Mouse (Mus musculus) spleen, adult 12 weeks (tissue): ENCODE data around the gene Gclm.
A peak's percentile ranks its signal among the peaks of the same experiment; 100 is the strongest.

Source experiments
- DNase-seq: peaks from one replicate; pipeline ENCODE4 v3.0.0; 2022; ENCODE audit warnings: low spot score

Gene Gclm

GRCm38 (mm10) chr3:122292300-122293222 lies 47.2 kb downstream of the Gclm start:
- peak; percentile 92 for DNase-seq

- DNase-seq: no peak
Measured at GRCm38 (mm10) chr3:122293223-122293953, 48.0 kb downstream of the Gclm start.

GRCm38 (mm10) chr3:122293954-122294850 lies 48.8 kb downstream of the Gclm start, which contains the start of gene Bcar3:
Gene Bcar3, plus strand, starts transcription at chr3:122294136.
- DNase-seq: peak; percentile 65

- DNase-seq: peak; percentile 41
Measured at GRCm38 (mm10) chr3:122295511-122295910, 50.2 kb downstream of the Gclm start.

- DNase-seq: no peak
Measured at GRCm38 (mm10) chr3:122296979-122297378, 51.6 kb downstream of the Gclm start.

GRCm38 (mm10) chr3:122300983-122301919 lies 55.9 kb downstream of the Gclm start:
- DNase-seq: no peak

GRCm38 (mm10) chr3:122304560-122304959 lies 59.2 kb downstream of the Gclm start:
- no peak for DNase-seq

GRCm38 (mm10) chr3:122307894-122308671 lies 62.7 kb downstream of the Gclm start:
- DNase-seq: no peak

GRCm38 (mm10) chr3:122308981-122309380 lies 63.6 kb downstream of the Gclm start:
- no peak for DNase-seq

- peak; percentile 53 for DNase-seq
Measured at GRCm38 (mm10) chr3:122312078-122312477, 66.7 kb downstream of the Gclm start.

GRCm38 (mm10) chr3:122312936-122313629 lies 67.7 kb downstream of the Gclm start:
- DNase-seq: no peak

- no peak for DNase-seq
Measured at GRCm38 (mm10) chr3:122313936-122314335, 68.6 kb downstream of the Gclm start.

- DNase-seq: no peak
Measured at GRCm38 (mm10) chr3:122316621-122317020, 71.3 kb downstream of the Gclm start.

- DNase-seq: no peak
Measured at GRCm38 (mm10) chr3:122317339-122317738, 72.0 kb downstream of the Gclm start.
